Mouse (Mus musculus) C2C12 (cell line): Measurements from ENCODE around the gene Actr1a. TPM values are rescaled to one million over a fixed set of nuclear protein-coding genes. Genes with fewer than 3 reads are reported as not detected.

ENCODE experiments used
- H3K27me3 ChIP-seq: one replicate; pipeline ENCODE4 v1.6.1; 2011; ENCODE audit not compliant: control insufficient read depth, insufficient read depth, insufficient read length
- H3K36me3 ChIP-seq: one replicate; pipeline ENCODE4 v1.6.1; 2011; ENCODE audit not compliant: control insufficient read depth, insufficient read depth
- H3K4me3 ChIP-seq: one replicate; pipeline ENCODE4 v1.5.1; 2011; ENCODE audit warnings: mild to moderate bottlenecking, control low read depth; ENCODE audit not compliant: poor library complexity, insufficient read depth, severe bottlenecking
- H3K79me2 ChIP-seq: one replicate; pipeline ENCODE4 v1.6.1; 2011; ENCODE audit not compliant: control insufficient read depth, insufficient read depth
- H3K79me3 ChIP-seq: one replicate; pipeline ENCODE4 v1.6.1; 2011; ENCODE audit warnings: low read depth, control low read depth
- H3ac ChIP-seq: one replicate; pipeline ENCODE3; 2011; ENCODE audit warnings: low read depth; ENCODE audit not compliant: control insufficient read depth, insufficient read length
- CEBPB ChIP-seq: IDR thresholded peaks from one replicate; pipeline ENCODE4 v1.6.1; 2011; ENCODE audit warnings: low read depth, mild to moderate bottlenecking, control low read depth, moderate library complexity
- CTCF ChIP-seq: IDR thresholded peaks from one replicate; pipeline ENCODE4 v1.5.1; 2011; ENCODE audit not compliant: control insufficient read depth, insufficient read depth, insufficient read length
- FOSL1 ChIP-seq: IDR thresholded peaks from one replicate; pipeline ENCODE4 v1.8.0; 2011; ENCODE audit warnings: mild to moderate bottlenecking, low read length; ENCODE audit not compliant: poor library complexity, insufficient read depth, severe bottlenecking
- MAX ChIP-seq: IDR thresholded peaks from one replicate; pipeline ENCODE4 v1.6.1; 2011; ENCODE audit warnings: mild to moderate bottlenecking, control low read depth
- MYOD1 ChIP-seq: IDR thresholded peaks from one replicate; pipeline ENCODE4 v1.6.1; 2011; ENCODE audit warnings: low read depth; ENCODE audit not compliant: control insufficient read depth, insufficient read length
- MYOG ChIP-seq: IDR thresholded peaks from one replicate; pipeline ENCODE4 v1.6.1; 2011; ENCODE audit not compliant: control insufficient read depth, insufficient read length; ENCODE audit errors: extremely low read depth
- USF1 ChIP-seq: IDR thresholded peaks from one replicate; pipeline ENCODE4 v1.6.1; 2011; ENCODE audit warnings: low read depth, mild to moderate bottlenecking, control low read depth, moderate library complexity
- polyA plus RNA-seq: library from polyadenylated mRNA; unstranded; fragments of >200 nt; fragmentation: generic; extraction: Trizol; gene quantifications from one replicate; pipeline ENCODE4 v1.2.1, GENCODE M21; 2012; ENCODE audit warnings: missing spikeins

Gene Actr1a
- polyA plus RNA-seq, 1 experiment: 149 TPM

DNA sequence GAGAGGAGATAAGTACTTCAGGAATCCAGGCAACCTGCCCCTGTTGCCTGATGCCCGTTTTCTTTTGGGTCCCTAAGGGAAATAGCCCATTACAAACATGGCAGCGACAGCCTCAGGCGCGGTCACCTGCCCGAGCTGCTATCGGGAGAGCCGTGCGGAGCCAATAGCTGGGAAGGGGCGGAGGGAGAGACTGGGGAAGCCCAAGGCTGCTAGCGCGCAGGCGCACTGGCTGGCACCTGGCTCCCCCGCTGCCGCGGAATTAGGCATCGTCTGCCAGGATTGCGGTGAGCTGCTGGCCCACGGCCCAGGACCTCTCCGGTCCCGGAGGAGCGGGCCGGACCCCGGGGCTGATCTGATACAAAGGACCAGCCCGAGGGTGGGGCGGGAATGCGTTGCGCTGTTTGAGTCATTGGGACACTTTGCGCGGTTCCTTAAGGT, 38.8 kb downstream of the Actr1a start:
- Histone ChIP-seq H3K79me2 (no peaks in the 10 kb centered on the region), H3K79me3 (no peaks in the 10 kb centered on the region), H3K36me3 (no peaks in the 10 kb centered on the region), H3ac (no peak overlapping the region), H3K4me3 (no peak overlapping the region), H3K27me3 (no peaks in the 10 kb centered on the region)
- TF ChIP-seq USF1: peak; percentile 40
- TF ChIP-seq CTCF: no peak

- TF ChIP-seq CTCF (no peak), MYOD1 (no peak), FOSL1 (no peak), MYOG (no peak), CEBPB (no peak), USF1 (no peak)
- H3ac ChIP-seq: peak within 1 kb of the TSS; percentile 88
- H3K4me3 ChIP-seq: peak within 1 kb of the TSS; percentile 39
- no peaks in the 10 kb centered on the region for H3K36me3 ChIP-seq
- no peaks in the 10 kb centered on the region for H3K27me3 ChIP-seq
- no peaks in the 10 kb centered on the region for H3K79me2 ChIP-seq
- no peaks in the 10 kb centered on the region for H3K79me3 ChIP-seq
Observed at GRCm38 (mm10) chr19:46350168-46350932, 45.2 kb downstream of the Actr1a start, which contains the start of gene 2310034G01Rik. 2310034G01Rik (minus strand) TSS chr19:46350302.

GRCm38 (mm10) chr19:46349550-46349949, 46.0 kb downstream of the Actr1a start:
- no peak overlapping the region for H3ac ChIP-seq
- TF ChIP-seq FOSL1: no peak
- no peak for TF ChIP-seq MYOD1
- no peak for TF ChIP-seq CTCF
- TF ChIP-seq MAX: no peak
- no peak for TF ChIP-seq CEBPB
- TF ChIP-seq USF1: no peak
- TF ChIP-seq MYOG: no peak
- no peaks in the 10 kb centered on the region for H3K27me3 ChIP-seq

GRCm38 (mm10) chr19:46348761-46349458, 46.6 kb downstream of the Actr1a start:
- no peaks in the 10 kb centered on the region for H3K79me2 ChIP-seq
- peak overlapping the region; percentile 88 for H3ac ChIP-seq
- no peaks in the 10 kb centered on the region for H3K27me3 ChIP-seq
- H3K36me3 ChIP-seq: no peaks in the 10 kb centered on the region
- peak overlapping the region; percentile 39 for H3K4me3 ChIP-seq
- H3K79me3 ChIP-seq: no peaks in the 10 kb centered on the region
- TF ChIP-seq MAX: peak; percentile 87
- TF ChIP-seq FOSL1: no peak

More at GRCm38 (mm10) chr19:46349550-46349949, 46.0 kb downstream of the Actr1a start:
- Histone ChIP-seq H3K36me3 (no peaks in the 10 kb centered on the region), H3K4me3 (peak overlapping the region; percentile 39), H3K79me2 (no peaks in the 10 kb centered on the region), H3K79me3 (no peaks in the 10 kb centered on the region)

GRCm38 (mm10) chr19:46347936-46348668, 47.4 kb downstream of the Actr1a start:
- H3K79me2 ChIP-seq: no peaks in the 10 kb centered on the region
- H3K27me3 ChIP-seq: no peaks in the 10 kb centered on the region
- H3ac ChIP-seq: peak overlapping the region; percentile 88
- no peak for TF ChIP-seq MYOG
- TF ChIP-seq FOSL1: no peak
- TF ChIP-seq MAX: no peak
- no peak for TF ChIP-seq MYOD1
- no peak for TF ChIP-seq CEBPB
- no peak for TF ChIP-seq USF1
- no peak for TF ChIP-seq CTCF
- H3K4me3 ChIP-seq: peak overlapping the region; percentile 39
- no peaks in the 10 kb centered on the region for H3K36me3 ChIP-seq
- no peaks in the 10 kb centered on the region for H3K79me3 ChIP-seq

DNA sequence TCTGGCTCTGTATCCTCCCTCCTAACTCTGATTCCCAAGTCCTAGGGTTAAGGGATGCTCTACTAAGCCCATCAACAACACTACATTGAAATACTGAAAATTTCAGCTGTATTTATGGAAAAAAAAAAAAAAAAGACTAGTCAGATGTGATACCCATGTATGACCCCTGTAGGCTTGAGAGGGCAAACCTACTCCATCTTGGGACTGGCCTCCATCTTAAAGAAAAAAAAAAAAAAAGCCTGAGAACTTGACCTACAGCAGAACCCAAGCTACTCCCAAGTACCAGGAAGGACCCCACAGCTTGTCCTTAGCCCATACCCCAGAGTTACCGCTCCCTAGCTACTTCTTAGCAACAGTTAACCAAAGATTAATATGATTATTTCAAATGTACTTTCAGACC, 48.4 kb downstream of the Actr1a start:
- H3K79me3 ChIP-seq: no peaks in the 10 kb centered on the region
- H3K79me2 ChIP-seq: no peaks in the 10 kb centered on the region
- no peak for TF ChIP-seq USF1
- no peak for TF ChIP-seq FOSL1
- TF ChIP-seq MAX: no peak
- no peak for TF ChIP-seq CEBPB
- TF ChIP-seq CTCF: no peak
- no peak for TF ChIP-seq MYOG
- TF ChIP-seq MYOD1: no peak
- H3ac ChIP-seq: no peak overlapping the region
- H3K27me3 ChIP-seq: no peaks in the 10 kb centered on the region
- H3K4me3 ChIP-seq: no peak overlapping the region
- H3K36me3 ChIP-seq: no peaks in the 10 kb centered on the region
